Mouse (Mus musculus): ENCODE measurements around the gene Zbtb25.

Zbtb25 gene

DNA sequence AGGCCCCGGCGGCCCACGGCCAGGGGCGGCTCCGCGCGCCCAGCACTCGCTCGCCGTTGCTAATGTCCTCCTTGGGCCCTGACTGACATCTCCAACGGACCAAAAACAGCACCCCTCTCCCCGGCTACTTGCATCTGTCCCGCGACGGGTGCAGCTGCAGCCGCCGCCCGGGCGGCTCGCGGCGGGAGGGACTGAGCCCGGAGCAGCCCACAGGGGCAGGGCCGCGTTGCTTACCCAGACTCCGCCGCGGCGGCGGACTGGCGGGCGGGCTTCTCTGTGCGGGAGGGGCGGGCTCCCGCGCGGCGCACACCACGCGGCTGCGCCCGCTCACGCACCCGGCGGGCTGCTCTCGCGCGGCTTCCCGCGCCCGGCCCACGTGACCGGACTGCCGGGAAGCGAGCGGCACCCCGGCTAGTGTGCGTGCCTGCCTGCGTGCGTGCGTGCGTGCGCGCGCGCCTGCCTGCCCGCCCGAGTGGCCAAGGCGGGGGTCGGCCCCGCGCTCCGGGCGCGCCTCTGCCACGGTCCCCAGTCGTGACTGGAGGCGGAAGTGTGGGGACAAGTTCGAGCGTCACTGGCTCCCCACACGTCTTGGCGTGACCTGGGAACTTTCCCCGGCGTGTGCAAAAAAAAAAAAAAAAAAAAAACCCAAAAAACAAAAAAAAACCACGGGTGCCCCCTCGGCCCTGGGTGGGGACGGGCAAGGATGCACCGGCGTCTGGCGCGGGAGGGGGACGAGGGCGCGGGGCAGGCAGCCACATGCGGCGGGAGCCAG is at the start of gene Zbtb25:
Gene Zbtb25, minus strand, starts transcription at position 397 of the 772 bp plus-strand sequence.
- peak; percentile 95 for DNase-seq (ENCODE audit: low read depth, low spot score)

DNA sequence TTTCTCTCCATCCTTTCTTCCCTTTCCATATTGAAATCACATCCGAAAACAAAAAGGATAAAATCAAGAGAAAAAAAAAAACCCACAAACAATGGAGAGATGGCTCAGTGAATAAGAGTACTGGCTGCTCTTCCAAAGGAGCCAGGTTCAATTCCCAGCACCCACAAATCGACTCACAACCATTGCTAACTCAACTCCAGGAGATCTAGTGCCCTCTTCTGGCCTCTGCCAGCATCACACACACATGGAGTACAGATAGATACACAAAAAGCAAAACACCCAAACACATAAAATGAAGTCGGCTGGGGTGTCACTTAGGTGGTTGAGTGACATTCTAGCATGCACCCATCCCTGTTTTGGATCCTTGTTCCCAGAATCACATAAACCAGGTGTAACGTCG is 48.9 kb upstream of the Zbtb25 start:
- DNase-seq (ENCODE audit: low read depth, low spot score) = peak; percentile 50

DNA sequence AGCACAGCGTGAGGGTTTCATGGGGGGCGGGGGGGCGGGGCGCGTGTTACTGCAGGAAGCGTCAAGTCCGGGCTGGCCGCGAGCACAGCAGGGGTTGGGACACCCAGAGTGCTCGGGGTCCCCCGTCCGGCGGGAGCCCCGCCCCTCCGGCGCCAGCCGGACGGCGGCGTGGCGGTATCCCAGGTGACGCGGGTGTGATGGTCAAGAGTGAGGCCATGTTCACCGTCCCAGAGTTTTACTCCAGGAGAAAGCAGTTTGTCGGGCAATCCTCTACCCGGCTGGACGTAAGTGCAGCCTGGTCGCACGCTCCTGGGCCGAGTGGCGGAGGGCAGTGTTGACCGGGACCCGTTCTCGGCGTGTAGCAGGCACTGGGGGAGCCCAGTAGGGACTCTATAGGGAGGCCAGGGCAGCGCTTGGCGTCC is 48.0 kb upstream of the Zbtb25 start, which contains the start of gene Ppp1r36:
Gene Ppp1r36, plus strand, starts transcription at position 106 of the 422 bp plus-strand sequence.
- DNase-seq (ENCODE audit: low read depth, low spot score) = peak; percentile 20

DNA sequence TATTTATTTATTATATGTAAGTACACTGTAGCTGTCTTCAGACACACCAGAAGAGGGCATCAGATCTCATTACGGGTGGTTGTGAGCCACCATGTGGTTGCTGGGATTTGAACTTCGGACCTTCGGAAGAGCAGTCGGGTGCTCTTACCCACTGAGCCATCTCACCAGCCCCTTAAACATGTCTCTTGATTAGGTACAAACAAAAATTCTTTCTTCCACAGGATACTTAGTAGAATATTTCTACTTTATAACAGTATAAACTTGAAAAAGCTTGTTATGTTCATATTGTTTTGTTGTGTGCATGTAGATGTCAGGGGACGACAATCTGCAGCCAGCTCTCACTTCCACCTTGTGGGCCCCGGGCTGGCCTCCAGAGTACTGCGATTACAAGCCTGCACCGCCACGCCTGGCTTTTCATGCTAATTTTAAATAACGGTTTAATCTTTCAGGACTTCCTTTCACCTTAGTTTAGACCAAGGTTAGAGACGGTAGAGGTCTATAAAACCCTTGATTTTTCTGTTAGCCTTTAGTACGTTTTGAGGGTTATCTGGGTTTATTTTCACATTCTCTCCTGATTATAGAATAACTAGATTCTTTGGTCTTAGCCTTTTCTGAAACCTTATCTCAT is 46.1 kb upstream of the Zbtb25 start:
- DNase-seq (ENCODE audit: low read depth, low spot score) = no peak

DNA sequence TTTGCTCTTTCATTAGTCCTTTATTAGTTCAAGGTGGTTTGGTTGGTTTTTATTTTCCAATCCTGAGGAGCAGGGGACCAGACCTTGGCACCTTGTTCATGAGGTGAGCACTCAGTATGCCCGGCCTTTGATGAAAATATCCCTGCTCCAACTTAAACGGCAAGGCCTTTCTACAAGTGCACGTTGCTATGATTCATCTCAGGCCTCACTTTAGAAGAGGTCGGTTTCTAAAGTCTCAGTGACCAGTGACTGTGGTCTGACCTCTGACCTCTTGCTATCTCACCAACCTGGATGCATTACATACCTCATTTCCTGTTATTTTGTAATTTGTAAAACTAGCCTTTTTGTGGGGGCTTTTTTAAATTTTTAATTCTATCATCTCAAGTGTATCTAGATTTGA is 39.8 kb upstream of the Zbtb25 start:
- DNase-seq (ENCODE audit: low read depth, low spot score) = no peak

DNA sequence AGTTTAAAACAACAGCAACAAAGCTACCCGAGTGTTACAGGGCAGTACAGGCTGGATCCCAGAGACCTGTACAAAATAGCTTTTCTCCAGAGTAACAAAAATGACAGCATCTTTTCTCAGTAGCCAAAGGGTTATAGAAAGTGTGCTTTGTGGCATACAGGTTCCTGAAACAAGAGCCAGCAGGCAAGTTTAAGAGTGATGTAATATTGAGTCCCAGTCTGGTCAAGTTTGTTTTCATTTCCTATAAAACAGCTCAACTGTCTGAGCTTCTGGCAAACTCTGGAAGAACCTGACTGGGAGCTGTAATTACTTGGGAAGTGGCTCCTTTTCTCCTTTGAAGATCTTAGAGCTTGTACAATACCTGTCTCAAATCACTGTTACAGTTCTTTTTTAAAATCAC is 37.8 kb upstream of the Zbtb25 start:
- no peak for DNase-seq (ENCODE audit: low read depth, low spot score)

DNA sequence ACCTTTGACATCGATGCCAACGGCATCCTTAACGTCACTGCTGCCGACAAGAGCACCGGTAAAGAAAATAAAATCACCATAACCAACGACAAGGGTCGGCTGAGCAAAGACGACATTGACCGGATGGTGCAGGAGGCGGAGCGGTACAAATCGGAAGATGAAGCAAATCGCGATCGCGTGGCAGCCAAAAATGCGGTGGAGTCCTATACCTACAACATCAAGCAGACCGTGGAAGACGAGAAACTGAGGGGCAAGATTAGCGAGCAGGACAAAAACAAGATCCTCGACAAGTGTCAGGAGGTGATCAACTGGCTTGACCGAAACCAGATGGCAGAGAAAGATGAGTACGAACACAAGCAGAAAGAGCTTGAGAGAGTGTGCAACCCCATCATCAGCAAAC is 36.6 kb upstream of the Zbtb25 start:
- peak; percentile 34 for DNase-seq (ENCODE audit: low read depth, low spot score)

DNA sequence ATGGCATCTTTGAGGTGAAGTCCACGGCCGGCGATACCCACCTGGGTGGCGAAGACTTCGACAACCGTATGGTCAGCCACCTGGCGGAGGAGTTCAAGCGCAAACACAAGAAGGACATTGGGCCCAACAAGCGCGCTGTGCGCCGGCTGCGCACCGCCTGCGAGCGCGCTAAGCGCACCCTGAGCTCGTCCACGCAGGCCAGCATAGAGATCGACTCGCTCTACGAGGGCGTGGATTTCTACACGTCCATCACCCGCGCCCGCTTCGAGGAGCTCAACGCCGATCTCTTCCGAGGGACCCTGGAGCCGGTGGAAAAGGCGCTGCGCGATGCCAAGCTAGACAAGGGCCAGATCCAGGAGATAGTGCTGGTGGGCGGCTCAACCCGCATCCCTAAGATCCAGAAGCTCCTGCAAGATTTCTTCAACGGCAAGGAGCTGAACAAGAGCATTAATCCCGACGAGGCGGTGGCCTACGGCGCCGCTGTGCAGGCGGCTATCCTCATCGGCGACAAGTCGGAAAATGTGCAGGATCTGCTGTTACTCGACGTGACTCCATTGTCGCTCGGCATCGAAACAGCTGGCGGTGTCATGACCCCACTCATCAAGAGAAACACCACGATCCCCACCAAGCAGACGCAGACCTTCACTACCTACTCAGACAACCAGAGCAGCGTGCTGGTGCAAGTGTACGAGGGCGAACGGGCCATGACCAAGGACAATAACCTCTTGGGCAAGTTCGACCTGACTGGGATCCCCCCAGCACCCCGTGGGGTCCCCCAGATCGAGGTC is 36.0 kb upstream of the Zbtb25 start:
- DNase-seq (ENCODE audit: low read depth, low spot score) = peak; percentile 60

DNA sequence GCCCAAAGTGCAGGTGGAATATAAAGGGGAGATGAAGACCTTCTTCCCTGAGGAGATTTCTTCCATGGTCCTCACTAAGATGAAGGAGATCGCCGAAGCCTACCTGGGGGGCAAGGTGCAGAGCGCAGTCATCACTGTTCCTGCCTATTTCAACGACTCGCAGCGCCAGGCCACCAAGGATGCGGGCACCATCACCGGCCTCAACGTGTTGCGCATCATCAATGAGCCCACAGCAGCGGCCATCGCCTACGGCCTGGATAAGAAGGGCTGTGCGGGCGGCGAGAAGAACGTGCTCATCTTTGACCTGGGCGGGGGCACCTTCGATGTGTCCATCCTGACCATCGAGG is 35.4 kb upstream of the Zbtb25 start:
- DNase-seq (ENCODE audit: low read depth, low spot score) = peak; percentile 43

DNA sequence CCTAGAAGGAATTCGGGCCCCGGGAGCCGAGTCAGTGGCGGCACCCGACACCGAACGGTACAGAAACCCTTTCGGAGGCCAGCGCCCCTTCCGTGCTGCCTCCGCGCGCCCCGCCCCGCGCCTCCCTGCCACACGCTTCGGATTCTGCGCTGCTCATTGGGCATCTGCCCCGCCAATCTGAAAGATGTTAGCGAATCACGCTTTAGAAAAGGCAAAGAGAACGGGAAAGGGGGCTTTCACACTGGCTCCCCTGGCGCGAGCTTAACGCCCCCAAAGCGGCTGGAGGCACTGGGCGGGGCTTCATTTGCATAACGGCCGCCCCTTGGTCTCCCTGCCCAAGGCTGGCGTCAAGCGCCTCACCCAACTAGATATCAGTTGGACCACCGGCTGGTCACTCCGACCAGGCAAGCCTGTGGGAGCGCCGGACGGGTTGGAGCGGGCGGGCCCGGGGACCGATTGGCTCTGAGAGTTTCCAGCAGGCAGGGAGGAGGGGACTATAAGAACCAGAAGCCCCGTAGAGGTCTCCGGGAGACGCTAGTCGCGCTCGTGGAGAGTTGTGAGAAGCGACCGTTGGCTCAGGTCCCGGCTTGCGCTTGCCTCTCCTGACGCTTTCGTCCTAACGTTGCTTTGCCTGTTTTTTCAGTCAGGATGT is 34.6 kb upstream of the Zbtb25 start, which contains the start of gene Hspa2:
Gene Hspa2, plus strand, starts transcription at position 291 of the 652 bp plus-strand sequence.
- DNase-seq (ENCODE audit: low read depth, low spot score) = peak; percentile 99

DNA sequence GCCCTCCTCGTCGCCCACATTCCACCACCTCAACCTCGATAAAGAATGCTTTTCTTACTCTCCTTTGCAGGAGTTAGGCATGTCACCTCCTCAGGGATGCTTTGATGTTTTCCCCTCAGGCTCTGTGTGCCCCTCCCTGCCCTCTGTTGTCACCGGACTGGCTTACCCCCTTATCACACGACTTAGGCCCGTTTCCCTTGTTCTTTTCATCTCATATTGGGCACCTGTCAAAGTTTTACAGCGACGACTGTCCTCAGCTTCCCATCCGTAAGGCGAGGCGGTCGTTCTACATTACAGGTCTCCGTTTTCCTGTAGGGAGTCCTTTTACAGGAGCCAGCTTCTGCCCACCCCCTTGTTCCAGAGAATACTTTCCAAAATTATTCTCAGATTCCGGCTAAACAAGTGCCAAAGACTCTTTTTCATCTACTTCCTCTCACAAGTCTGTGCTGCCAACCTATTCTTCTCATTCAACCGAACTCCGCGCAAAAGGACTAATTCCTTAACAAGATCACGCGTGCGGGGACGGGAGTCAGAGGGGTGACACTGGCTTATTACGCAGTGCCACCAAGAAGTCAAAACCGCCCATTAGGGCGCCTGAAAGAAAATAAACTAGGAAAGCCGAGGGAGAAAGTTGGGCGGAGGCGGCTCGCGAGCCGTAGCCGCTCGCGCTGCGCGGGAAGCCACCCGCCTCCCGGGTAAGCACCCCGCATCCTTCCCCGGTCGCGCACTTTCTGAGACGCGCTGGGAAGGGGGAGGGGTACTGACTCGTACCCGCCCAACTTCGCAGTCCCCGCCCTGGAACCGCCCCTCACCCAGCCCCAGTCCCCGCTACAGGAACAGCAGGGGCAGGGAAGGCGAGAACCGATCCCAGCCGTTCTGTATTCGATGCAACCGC is 33.8 kb upstream of the Zbtb25 start:
- peak; percentile 61 for DNase-seq (ENCODE audit: low read depth, low spot score)

DNA sequence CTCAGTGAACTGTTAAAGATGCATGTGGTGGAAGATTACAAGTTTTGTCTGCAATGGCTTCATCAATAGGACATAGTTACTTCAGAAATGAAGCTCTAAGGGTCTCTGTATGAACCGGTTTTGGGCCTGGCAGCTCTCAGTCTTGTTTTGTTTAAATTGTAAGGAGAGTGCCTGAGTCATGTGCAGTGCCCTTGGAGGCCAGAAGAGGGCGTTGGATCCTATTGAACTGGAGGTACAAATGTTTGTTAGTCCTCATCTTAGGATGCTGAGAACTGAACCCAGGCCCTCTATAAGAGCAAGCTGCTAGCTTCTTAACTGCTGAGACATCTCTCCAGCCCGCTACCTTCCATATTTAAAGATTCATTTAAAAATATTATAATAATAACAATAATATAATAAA is 32.3 kb upstream of the Zbtb25 start:
- peak; percentile 70 for DNase-seq (ENCODE audit: low read depth, low spot score)

DNA sequence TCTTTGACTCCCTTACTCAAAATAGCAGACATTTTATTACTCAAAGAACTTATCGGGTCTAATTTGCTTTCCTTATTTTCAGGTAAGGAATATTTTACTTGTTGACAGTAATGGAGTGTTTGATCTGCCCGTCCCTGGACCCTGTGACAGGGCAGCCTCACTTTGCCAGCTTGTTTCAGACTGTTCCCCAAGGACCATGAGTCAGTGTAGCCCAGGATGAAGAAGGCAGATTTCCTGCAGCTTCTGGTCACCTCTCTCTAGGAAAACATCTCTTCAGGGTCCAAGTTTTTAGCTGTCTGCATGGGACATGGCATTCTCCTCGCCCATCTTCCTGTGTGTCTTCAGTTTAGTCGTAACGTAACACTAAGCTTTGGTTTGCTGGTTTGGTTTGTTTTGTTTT is 27.9 kb upstream of the Zbtb25 start:
- DNase-seq (ENCODE audit: low read depth, low spot score) = no peak

DNA sequence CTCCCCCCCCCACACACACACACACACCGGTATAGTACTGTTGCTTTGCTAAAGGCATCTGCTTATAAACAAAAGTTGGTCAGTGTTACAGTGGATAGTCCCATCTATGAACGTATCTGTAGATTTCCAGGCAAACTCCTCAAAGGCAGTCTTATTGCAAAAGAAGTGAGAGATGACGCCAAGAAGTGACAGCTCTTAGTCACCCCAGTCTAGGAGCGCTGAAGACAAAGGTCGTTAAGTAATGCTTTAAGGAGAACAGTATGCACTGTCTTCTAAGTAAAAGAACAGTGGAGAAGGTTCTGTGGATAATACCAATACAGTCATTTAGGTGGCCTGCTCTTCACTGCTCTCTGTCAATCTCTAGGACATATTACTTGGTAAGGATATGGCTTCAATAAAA is 23.6 kb upstream of the Zbtb25 start:
- DNase-seq (ENCODE audit: low read depth, low spot score) = no peak

DNA sequence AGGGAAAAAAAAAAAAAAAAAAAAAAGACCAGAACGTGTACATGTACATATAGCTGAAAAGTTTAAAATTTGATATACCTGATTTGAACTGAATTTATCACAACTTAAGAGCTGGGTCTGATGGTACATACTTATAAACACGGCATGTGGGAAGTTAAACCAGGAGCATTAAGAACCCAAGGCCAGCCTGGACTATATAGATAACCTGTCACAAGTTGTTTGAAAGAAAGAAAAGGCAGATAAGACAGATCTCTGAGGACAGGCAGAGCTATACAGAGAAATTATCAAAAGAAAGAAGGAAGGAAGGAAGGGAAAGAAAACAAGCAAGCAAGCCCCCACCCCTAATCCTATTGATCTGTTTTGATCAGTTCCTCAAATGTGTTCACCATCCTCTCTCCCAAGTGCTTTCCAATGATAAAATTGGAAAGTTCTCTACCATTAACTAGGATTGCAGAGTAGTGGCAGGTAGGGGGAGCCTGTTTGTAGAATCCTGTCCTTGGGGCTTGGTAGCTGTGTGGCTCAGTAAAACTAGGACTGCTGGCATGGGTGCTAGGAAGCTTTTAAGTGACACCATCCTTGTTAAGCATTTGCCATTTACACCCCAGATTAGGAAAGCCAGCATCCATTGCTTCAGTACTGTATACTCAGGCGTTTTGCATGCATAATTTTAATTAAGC is 22.3 kb upstream of the Zbtb25 start:
- DNase-seq (ENCODE audit: low read depth, low spot score) = no peak

DNA sequence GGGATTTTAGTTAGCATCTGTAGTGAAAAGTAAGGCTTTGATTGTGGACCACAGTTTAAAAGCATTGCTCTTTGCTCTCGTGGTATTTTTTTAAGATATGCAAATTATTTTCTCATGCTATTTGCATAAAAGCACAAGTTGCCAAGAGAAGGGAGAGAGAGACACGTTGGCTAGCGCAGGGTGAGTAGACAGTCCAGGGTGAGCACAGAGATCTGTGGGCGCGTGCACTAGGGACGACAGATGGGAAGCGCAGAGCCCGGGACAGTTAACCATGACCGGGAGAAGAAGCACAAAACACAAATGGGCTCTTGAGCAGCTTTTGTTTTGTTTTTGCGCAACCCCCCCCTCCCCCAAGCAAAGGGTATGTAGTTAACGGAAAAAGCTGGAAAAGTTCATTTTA is 19.4 kb upstream of the Zbtb25 start:
- DNase-seq (ENCODE audit: low read depth, low spot score) = no peak

DNA sequence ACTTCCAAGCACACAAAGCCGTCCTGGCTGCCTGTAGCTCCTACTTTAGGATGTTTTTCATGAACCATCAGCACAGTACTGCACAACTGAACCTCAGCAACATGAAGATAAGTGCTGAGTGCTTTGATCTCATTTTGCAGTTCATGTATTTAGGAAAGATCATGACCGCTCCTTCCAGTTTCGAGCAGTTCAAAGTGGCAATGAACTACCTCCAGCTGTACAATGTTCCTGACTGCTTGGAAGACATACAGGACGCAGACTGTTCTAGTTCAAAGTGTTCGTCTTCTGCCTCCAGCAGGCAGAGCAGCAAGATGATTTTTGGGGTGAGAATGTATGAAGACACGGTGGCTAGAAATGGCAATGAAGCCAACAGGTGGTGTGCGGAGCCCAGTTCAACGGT is 15.9 kb upstream of the Zbtb25 start:
- DNase-seq (ENCODE audit: low read depth, low spot score) = no peak

DNA sequence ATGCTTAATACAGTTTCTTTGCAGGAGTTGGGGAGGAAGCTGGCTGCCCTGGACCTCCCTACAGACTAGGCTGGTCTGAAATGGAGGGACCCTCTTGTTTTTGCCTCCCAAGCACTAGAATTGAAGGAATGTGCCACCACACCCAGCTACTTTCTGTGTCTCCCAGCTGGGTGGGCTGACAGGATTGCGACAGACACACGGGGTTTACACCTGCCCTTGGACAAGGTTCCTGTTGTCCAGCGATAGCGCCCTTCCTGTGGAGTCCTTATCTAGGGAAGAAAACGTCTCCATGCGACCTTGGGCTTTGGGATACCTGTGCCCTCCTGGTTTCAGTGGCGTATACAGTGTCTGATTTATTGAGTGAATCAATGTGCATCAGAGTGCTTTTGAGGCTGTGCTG is 10.7 kb upstream of the Zbtb25 start:
- peak; percentile 52 for DNase-seq (ENCODE audit: low read depth, low spot score)

DNA sequence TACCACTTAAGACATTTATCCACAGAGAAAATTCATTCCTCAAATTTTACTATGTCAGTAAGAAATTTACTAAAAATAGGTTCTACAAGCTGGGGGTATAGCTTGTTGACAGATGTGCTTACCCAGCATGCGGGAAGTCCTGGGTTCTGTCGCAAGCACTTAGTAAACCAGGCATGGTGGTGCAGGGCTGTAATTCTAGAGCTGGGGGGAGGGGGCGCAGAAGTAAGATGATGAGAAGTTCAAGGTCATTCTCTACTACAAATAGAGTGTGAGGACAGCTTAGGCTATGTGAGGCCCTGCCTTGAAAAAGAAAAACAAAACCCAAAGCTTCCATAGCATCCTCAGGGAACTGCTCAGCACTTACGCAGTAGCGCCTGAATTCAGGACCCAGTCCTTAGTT is 9.2 kb upstream of the Zbtb25 start:
- no peak for DNase-seq (ENCODE audit: low read depth, low spot score)

DNA sequence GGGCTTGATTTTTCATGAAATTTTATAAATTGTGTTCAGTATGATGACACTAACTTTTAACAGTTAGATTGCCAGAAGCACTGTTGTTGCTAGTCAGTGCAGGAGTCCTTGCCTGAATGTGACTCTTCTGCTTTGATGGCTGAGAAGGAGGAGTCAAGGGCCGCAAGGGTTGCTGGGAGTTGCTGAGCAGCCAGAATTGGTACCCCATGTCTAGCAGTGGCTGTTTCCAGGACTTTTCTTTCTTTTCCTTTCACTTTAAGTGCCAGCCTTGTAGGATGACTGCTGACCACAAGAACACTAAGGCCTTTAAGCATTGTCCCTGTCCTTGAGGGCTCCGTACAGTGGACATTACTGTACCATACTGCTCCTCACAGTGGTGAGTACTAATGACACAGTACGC is 8.3 kb upstream of the Zbtb25 start:
- peak; percentile 56 for DNase-seq (ENCODE audit: low read depth, low spot score)

Data from ZHBTc4 (cell line).